Mouse (Mus musculus) bone marrow macrophage, adult 2 months (primary cell): ENCODE measurements around the gene Epb42.
A peak's percentile ranks its signal among the peaks of the same experiment; 100 is the strongest.

ENCODE experiments used
- CTCF ChIP-seq: IDR thresholded peaks from 2 replicates; pipeline ENCODE4 v1.5.1; 2012; ENCODE audit warnings: low read depth, mild to moderate bottlenecking, low read length, moderate library complexity
- POLR2A ChIP-seq: IDR thresholded peaks from 2 replicates; pipeline ENCODE4 v1.6.1; 2012; ENCODE audit warnings: mild to moderate bottlenecking, low read depth, low read length, borderline replicate concordance

DNA sequence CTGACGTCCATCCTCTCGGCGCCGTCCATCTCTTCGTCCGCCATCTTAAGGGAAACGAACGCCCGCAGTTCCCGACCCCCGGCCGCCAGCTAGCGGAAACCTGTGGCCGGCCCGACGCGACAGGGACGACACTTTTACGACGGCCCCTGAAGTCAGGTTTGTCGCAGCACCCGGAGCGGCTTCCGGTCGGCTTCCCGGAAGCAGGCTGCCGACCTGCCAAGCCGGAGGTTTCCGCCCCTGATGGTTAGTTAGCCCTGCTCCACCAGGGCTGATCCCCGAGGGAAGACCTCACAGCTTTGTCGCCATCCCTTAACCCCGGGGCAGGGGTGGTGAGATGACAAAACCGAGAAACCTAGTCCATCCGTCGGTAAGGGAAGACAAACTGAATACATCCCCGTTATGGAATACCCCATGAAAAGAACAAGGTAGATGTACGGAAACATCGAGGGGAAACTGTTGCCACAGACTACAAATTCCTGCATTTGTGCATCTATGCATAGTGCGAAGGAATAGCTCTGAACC lies 66.3 kb downstream of the Epb42 start, which contains the start of gene Ubr1:
- TF ChIP-seq CTCF: no peak
- 0 out of 2 replicates have a peak, but pooled peaks have one; percentile 84 for TF ChIP-seq POLR2A
